Mouse (Mus musculus): Measurements from ENCODE around the gene Ccdc162.
A peak's percentile ranks its signal among the peaks of the same experiment; 100 is the strongest.

Gene Ccdc162

GRCm38 (mm10) chr10:41578541-41578940 lies 137.9 kb downstream of the Ccdc162 start:
- no peak for DNase-seq (ENCODE audit: extremely low spot score, low spot score)

- no peak for DNase-seq (ENCODE audit: extremely low spot score, low spot score)
These were observed 140.1 kb downstream of the Ccdc162 start for GRCm38 (mm10) chr10:41576328-41576833.

GRCm38 (mm10) chr10:41575451-41576327 lies 140.7 kb downstream of the Ccdc162 start:
- DNase-seq (ENCODE audit: extremely low spot score, low spot score): no peak

GRCm38 (mm10) chr10:41573190-41573589 lies 143.2 kb downstream of the Ccdc162 start:
- DNase-seq (ENCODE audit: extremely low spot score, low spot score): no peak

- no peak for DNase-seq (ENCODE audit: extremely low spot score, low spot score)
These were observed 144.2 kb downstream of the Ccdc162 start for GRCm38 (mm10) chr10:41572274-41572673.

GRCm38 (mm10) chr10:41571065-41571464 lies 145.4 kb downstream of the Ccdc162 start:
- DNase-seq (ENCODE audit: extremely low spot score, low spot score): no peak

GRCm38 (mm10) chr10:41568306-41568705 lies 148.1 kb downstream of the Ccdc162 start:
- no peak for DNase-seq (ENCODE audit: extremely low spot score, low spot score)

- no peak for DNase-seq (ENCODE audit: extremely low spot score, low spot score)
These were observed 151.3 kb downstream of the Ccdc162 start for GRCm38 (mm10) chr10:41565141-41565540.

GRCm38 (mm10) chr10:41561701-41562395 lies 154.6 kb downstream of the Ccdc162 start:
- no peak for DNase-seq (ENCODE audit: extremely low spot score, low spot score)

- no peak for DNase-seq (ENCODE audit: extremely low spot score, low spot score)
These were observed 158.0 kb downstream of the Ccdc162 start for GRCm38 (mm10) chr10:41558401-41558800.

GRCm38 (mm10) chr10:41555081-41555480 lies 161.4 kb downstream of the Ccdc162 start:
- no peak for DNase-seq (ENCODE audit: extremely low spot score, low spot score)

- no peak for DNase-seq (ENCODE audit: extremely low spot score, low spot score)
These were observed 162.7 kb downstream of the Ccdc162 start for GRCm38 (mm10) chr10:41553711-41554110.

- peak; percentile 50 for DNase-seq (ENCODE audit: extremely low spot score, low spot score)
These were observed 163.4 kb downstream of the Ccdc162 start for GRCm38 (mm10) chr10:41552847-41553589.

- no peak for DNase-seq (ENCODE audit: extremely low spot score, low spot score)
These were observed 164.1 kb downstream of the Ccdc162 start for GRCm38 (mm10) chr10:41552319-41552718.

GRCm38 (mm10) chr10:41550711-41551110 lies 165.7 kb downstream of the Ccdc162 start:
- DNase-seq (ENCODE audit: extremely low spot score, low spot score): no peak

GRCm38 (mm10) chr10:41546396-41547165 lies 169.9 kb downstream of the Ccdc162 start:
- no peak for DNase-seq (ENCODE audit: extremely low spot score, low spot score)

- no peak for DNase-seq (ENCODE audit: extremely low spot score, low spot score)
These were observed 171.1 kb downstream of the Ccdc162 start for GRCm38 (mm10) chr10:41545224-41545755.

- no peak for DNase-seq (ENCODE audit: extremely low spot score, low spot score)
These were observed 171.8 kb downstream of the Ccdc162 start for GRCm38 (mm10) chr10:41544481-41545190.

GRCm38 (mm10) chr10:41543844-41544243 lies 172.6 kb downstream of the Ccdc162 start:
- DNase-seq (ENCODE audit: extremely low spot score, low spot score): no peak

GRCm38 (mm10) chr10:41543439-41543838 lies 173.0 kb downstream of the Ccdc162 start:
- no peak for DNase-seq (ENCODE audit: extremely low spot score, low spot score)
